Mouse (Mus musculus): ENCODE measurements around the gene Ms4a13.
A peak's percentile ranks its signal among the peaks of the same experiment; 100 is the strongest.
"Not testable (repeated sequence)": the region's sequence is repeated elsewhere in the genome, so short reads cannot be mapped to it uniquely, and the experiment has no call there.

The Ms4a13 gene

DNA sequence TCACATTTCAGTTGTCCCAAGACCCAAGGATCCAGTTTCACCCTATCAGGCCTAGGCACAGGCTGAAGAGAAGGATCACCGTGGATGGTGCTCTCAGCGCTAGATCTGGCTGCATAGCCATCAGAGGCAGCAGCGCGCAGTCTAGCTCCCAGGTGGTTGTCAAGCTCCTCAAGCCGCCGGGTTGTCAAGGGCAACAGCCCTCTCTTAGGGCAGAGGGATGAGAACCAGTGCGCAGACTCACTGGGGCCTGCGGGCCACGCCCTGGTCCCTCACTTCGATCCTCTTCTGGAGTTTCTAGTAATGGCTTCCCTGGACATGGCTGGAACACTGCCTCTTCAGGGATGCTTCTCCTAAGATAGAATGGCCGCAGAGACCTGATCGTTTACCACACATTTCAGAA lies at the start of gene Ms4a13:
Gene Ms4a13 (minus strand): TSS at position 192 of the 400 bp plus-strand sequence.
- no peak for DNase-seq

DNA sequence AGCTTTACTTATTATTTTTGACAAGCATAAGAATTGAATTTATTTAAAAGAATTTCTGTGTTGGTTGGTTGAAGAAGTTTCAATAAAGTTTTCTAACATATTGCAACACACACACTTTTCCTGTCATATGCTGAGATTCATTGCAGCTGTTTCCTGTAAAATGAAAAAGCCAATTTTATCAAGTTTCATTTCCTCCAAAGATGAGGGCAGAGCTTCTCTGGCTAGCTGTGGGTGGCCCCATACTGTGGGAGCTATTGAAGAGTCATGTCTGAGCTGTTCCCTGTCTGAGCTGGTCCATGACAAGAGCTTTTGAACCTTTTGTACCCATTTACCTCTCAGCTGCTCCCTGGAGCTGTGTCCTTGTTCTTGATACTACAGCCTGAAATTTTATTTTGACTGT lies 47.7 kb upstream of the Ms4a13 start:
- DNase-seq = no peak

DNA sequence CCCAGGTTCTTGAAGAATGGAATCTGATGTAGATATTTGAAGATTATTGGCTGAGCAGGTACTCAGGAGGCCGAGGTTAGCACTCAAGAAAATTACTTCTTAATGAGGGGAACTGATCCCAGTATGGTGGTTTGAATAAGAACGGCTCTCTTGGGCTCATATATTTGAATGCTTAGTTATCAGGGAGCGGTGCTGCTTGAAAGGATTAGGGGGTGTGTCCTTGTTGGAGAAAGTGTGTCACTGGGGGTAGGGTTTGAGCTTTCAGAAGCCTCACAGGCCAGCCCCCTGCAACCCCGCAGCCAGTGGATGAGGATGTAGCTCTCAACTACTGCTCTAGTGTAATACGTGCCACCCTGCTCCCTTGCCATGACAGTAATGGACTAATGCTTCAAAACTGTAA lies 46.0 kb upstream of the Ms4a13 start:
- DNase-seq = no peak

DNA sequence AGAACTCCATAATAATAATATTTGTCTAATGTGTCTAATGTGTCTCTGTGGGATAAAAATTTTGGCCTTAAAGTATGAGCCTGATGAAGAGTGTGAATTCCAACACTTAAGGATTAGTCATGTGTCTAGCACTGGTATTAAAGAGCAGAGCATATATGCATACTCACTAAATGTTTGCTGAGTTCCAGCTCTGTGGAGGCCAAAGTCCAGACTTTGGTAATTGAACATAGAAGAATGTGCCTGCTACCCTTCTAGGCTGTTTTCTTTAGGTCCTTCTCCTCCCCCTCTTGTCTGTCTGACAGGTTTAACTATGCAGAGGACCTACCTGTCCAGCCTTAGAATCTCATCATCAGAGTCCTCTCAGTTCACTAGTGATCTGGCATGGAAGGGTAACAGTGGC lies 39.3 kb upstream of the Ms4a13 start:
- no peak for DNase-seq

DNA sequence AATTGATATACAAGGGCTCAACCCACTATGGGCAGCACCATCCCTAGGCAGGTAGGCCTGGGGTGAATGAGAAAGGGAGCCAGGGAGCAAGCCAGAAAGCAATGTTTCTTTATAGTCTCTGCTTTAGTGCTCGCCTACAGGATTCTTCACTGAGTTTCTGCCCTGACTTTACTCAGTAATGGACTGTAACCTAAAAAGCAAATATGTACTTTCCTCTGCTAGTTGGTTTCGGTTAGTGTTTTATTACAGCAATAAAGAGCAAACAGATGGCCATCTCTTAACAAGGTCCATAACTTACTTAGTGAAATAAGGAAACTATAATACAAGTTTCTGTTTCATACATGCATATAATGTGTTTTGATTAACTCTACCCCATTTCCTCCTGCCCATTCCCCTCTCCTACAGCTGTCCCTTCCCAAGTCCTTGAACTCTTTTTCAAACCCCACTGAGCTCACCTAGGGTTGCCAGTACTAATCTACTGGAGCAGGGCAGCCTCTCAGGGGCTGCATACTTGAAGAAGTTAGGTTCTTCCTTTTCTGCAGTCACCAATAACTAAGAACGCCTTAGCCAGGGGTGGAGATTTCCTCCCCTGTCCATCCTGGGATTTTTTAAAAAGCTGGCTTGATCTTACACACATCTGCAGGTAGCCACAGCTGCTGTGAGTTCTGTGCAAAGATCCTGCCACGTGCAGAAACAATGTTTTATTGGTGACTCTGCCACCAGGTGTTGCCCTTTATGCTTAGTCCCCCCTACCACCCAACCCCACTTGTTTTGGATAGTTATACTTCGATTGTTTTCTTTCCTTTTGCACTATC lies 38.6 kb upstream of the Ms4a13 start:
- no peak for DNase-seq

DNA sequence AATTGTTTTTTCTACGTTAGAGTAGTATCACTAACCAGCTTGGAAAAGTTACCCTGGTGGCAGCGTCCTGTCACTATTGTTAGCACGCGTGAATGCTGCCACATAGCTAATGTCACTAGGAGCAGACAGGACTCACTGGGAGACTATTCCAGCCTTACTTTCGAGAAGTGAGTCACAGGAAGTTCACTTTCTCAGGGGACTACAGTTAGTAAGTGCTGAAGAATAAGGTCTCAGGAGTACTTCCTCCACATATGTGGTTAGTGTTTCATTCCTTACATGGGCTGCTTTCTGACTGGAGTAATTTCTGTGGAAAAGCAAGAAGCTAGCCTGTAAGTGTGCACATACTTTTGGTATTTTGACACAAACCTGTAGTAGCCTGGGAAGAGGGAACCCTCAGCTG lies 37.7 kb upstream of the Ms4a13 start:
- DNase-seq = no peak

DNA sequence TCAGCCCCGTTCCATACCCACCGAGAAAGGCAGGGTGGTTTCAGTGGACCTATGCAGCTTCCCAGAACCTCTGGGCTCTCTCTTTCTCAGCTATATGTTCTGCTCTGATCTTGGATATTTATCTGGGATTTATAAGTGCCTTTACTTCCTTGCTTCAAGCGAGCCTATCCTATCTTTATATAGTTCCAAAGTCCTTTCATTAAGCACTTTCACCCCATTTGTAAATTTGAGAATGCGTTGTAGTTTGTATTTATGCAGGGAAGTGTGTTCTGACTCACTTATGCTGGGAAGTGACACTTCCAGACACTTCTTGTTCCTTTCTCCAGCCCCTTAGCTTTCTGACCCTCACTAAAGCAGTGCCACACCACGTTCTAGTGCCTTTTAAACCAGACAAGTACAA lies 35.8 kb upstream of the Ms4a13 start, which contains the start of gene Ms4a12:
Gene Ms4a12 (minus strand): TSS at position 101 of the 400 bp plus-strand sequence.
- DNase-seq = no peak

DNA sequence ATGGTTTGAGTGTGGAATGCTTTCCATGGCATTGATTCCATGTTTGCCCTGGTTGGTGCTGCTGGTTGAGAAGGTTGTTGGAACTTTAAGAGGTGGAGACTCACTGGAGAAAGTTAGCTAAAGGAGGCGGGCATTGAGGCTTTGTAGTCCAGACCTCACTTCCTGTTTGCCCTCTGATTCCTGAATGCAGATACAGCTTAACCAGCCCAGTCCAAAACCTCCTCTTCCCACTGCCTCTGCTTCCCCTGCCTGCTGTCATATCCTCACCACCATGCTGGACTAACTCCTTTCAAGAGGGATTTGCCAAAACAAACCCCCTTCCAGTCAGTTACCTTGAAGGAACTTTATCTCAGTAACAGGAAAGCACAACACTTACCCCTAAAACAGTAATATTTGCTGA lies 4.0 kb downstream of the Ms4a13 start:
- no peak for DNase-seq

DNA sequence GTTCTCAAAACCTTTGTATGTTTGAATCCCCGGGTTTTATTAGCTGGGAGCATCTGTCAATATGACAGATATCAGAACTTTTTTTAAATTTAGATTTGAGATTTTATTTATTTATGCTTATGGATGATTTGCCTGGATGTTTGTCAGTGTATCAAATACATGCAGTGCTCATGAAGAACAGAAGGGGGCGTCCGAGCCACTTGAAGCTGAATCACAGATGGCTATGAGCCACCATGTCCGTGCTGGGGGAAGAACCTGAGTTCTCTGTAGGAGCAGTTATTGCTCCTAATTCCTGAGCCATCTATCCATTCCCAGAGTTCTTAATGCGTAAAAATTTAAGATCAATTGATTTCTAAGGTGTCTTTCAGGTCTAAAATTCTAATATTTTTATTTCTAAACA lies 12.4 kb downstream of the Ms4a13 start:
- no peak for DNase-seq

DNA sequence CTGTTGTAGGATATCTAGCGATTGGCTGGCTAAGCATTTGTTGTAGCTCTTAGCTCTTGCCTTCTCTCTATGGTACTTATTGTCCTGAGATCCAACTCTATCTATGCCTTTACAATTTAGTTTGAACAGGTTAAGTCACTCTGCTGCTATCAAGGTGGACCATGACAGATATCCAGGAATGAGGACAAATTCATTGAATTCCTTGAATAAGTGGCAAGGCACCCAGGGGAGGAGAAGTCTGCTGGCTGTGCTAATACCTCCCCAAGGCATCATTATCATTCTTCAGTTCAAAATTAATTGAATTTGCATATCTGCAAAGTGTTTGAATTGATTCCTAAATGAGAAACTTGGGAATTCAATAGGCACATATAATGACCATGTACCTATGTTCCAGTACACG lies 19.1 kb downstream of the Ms4a13 start:
- DNase-seq = no peak

DNA sequence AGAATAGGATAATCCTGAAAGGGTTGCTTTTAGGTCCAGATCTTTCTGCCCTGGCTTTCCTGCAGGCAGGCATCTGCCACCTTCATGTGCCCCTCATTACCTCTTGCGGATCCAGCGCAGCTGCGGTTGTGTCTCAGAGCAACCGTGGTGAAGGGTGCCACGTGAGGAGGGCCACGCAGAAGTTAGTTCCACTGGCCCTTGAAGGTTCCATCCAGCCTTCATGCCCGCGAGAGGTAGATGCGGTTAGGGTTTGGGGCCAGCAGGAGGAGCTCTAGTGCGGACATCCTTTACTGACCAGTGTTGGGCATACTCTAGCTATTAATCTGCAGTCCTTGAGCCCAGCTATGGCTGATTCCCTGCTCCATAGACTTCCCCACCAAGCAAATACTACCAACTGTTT lies 31.4 kb downstream of the Ms4a13 start, which contains the start of gene 1700025F22Rik:
Gene 1700025F22Rik (minus strand): TSS at position 149 of the 400 bp plus-strand sequence.
- DNase-seq = no peak

DNA sequence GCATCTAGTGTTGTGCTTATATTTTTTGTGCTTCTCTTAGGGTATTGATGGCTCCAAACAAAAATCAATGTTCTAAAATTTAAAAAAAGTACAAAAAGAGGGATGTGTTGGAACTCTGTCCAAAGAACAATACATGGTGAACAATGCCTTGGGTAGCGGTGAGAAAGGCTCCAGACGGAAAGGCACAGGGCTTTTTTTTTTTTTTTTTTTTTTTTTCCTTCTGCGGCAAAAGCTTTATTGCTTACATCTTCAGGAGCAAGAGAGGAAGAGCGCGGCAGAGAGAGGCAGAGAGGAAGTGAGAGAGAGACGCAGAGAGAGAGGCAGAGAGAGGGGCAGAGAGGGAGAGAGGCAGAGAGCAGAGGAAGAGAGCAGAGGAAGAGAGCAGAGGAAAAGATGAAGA lies 38.6 kb downstream of the Ms4a13 start:
- DNase-seq = not testable (repeated sequence)

DNA sequence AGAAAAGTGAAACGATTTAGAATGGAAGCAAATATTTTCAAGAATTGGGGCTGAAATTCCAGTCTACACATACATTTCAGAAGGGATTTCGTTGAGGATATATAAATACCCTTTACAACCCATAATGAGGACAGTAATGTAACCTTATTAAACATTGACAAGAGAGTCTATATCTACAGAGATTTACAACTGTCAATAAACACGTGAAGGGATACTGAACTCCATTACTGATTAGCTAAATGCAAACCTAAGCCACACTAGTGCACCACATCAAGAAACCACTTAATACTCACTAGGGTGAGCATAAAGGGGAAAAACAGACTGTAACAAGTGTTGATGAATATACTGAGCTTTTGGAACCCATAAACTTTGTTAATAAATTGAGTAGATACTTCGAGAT lies 61.2 kb downstream of the Ms4a13 start:
- no peak for DNase-seq

DNA sequence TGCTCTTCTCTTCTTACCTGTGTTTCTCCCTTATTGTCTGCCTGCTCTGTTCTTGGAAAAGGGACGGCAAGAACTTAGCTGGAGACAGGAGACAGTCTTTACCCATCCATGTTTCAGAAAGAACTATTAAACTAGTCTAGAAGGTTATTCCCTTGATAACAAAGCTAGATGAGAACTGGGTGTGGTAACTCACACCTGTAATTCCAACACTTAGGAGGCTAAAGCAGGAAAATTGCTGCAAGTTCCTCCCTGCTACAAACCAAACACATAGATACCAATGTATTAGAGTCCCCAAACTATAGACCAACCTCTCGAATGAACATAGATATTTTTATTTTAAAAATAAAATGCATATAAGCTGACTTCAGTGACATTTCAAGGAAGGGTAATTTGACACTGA lies 61.7 kb downstream of the Ms4a13 start:
- no peak for DNase-seq

DNA sequence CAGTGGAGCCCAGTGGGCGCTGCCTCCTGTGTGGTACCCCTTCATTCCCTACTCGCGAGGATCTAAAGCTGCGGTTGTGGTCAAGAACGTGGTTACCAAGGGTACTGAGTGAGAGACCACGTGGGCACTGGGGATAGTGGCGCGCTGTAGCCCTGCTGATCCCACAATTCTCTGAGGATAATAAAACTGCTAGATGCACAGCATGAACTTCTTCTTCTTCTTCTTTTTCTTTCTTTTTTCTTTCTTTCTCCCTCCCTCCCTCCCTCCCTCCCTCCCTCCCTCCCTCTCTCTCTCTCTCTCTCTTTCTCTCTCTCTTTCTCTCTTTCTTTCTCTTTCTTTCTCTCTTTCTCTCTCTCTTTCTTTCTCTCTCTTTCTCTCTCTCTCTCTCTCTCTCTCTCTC lies 65.8 kb downstream of the Ms4a13 start, which contains the start of gene 1700017D01Rik:
Gene 1700017D01Rik (minus strand): TSS at position 101 of the 400 bp plus-strand sequence.
- DNase-seq = not testable (repeated sequence)

DNA sequence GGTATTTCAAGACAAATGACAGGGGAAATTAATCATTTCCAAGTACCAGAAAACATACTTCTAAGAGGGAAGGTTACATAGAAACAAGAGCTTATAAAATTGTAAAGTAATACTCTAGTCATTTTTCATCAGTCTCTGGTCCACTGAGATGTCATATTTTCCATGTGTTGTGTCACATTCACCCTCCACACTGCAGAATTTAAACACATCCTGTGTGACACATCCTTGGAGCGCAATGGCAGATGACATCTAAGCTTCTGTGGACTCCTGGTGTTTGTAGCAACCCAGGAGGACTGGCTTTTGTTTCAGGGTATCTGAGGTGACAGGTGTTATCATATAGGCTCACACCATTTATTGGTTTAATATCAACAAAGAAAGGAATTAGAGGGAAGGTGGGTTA lies 66.8 kb downstream of the Ms4a13 start:
- no peak for DNase-seq

DNA sequence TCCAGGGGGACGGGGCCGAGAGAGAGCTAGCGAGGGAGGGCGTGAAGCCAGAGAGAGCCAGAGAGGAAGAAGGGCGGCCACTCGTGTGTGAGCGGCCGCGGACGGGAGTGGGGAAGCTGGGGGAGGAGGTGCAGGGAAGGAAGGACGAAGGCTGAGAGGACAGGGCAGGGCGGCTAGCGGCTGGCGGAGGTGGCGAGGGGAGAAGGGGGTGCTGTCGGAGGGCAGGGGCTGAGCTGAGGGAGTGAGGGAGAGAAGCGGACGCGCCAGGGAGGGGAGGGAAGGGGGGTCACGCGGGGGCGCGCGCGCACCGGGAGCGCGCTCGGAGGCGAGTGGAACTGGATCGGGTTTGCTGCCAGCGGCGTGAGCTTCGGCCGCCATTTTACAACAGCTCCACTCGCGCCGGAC lies 75.5 kb downstream of the Ms4a13 start:
- DNase-seq = peak; percentile 7
